Mouse (Mus musculus): ENCODE results near the gene Ppp4r2. TPM values are rescaled to one million over a fixed set of nuclear protein-coding genes. Genes with fewer than 3 reads are reported as not detected.

Ppp4r2 gene
- total and polyA plus RNA-seq, 2 experiments from 2014 or later: 9.5 to 23.9 TPM

DNA sequence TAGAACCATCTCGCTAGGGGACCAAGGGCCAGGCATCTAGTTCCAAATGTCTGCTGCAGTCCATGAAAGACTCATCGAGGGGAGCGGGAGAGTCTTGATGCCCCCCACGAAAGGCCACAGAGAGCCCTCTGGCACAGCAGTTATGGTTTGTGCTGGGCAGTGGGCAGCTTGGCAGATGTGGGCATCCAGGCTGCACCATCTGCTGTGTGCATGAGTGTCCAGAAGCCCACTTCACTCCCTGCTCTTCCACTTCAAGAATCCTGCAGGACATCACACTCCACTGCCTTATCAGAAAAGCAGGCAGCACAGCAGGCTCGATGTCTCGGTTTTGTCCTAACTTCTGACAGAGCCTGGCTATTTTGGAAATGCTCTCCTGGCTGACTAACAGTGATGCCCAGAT lies 55.9 kb downstream of the Ppp4r2 start:
- Histone ChIP-seq H3K9me3 (ENCODE audit: low read length) (no peaks in the 10 kb centered on the region), H3K27ac (no peak overlapping the region), H3K9ac (replicated peaks; ENCODE audit: low read length) (no peak overlapping the region), H3K4me3 (ENCODE audit: low read length) (no peak overlapping the region), H3K4me1 (ENCODE audit: insufficient read depth, low read length) (no peaks in the 10 kb centered on the region; the same call in 1 of the 2 replicates), H3K36me3 (ENCODE audit: insufficient read depth, low read length) (no peaks in the 10 kb centered on the region), H3K4me2 (ENCODE audit: low read depth, low read length) (no peak overlapping the region), H3K27me3 (ENCODE audit: insufficient read depth, low read length) (no peaks in the 10 kb centered on the region)
- no peak for DNase-seq (ENCODE audit: low spot score)
- WGBS: 60% methylated on average over 6 of the region's 6 CpGs
- no peak for ATAC-seq
- no peak for TF ChIP-seq CTCF (IDR thresholded peaks at IDR 0.05; ENCODE audit: low read depth)

DNA sequence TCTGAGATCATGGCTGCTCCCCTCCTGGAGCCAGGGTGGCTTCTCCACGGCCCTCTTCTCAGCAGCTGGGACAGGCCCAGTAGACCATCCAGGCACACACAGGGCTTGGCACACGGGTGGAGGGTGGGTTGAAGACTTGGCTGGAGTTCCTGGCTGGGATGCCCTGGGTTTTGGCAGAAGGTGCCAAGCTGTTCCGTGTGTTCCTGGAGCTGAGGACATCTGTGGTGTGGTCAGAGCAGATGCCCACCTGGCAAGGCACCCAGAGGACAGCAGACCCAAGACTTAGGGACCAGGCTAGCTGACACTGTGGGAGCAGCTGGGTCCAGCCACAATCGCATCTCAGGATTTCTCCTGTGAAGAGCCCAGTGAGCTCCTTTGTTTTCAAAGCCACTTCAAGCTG lies 59.1 kb downstream of the Ppp4r2 start:
- Histone ChIP-seq H3K36me3 (ENCODE audit: insufficient read depth, low read length) (no peaks in the 10 kb centered on the region), H3K9me3 (ENCODE audit: low read length) (no peaks in the 10 kb centered on the region), H3K9ac (replicated peaks; ENCODE audit: low read length) (no peak overlapping the region), H3K27me3 (ENCODE audit: insufficient read depth, low read length) (no peaks in the 10 kb centered on the region), H3K4me3 (ENCODE audit: low read length) (no peak overlapping the region), H3K4me1 (ENCODE audit: insufficient read depth, low read length) (no peaks in the 10 kb centered on the region; the same call in 1 of the 2 replicates), H3K4me2 (ENCODE audit: low read depth, low read length) (no peak overlapping the region), H3K27ac (no peak overlapping the region)
- DNase-seq (ENCODE audit: low spot score): peak; percentile 81
- WGBS: 40% methylated on average over 4 of the region's 4 CpGs
- no peak for TF ChIP-seq CTCF (IDR thresholded peaks at IDR 0.05; ENCODE audit: low read depth)
- peak; percentile 93 for ATAC-seq

DNA sequence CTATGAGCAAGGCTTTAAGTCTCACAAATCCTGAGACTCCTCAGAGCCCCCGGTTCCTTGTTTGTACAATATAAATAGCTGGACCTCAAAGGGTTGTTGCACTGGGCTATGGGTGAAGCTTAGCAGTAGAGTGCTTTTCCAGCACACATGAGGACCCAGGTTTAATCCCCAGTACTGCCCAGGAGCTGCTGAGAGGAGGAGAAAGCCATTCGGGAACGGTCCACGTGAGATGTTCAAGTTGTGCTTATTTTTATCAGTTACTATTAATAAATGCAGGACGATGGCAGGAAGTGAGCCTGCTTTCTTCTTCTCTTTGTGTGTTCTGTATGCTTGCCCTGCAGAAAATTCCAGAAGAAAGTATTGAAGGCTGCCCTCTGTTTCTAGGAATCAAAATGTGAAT lies 59.7 kb downstream of the Ppp4r2 start:
- H3K27me3 ChIP-seq (ENCODE audit: insufficient read depth, low read length): no peaks in the 10 kb centered on the region
- no peak overlapping the region for H3K4me3 ChIP-seq (ENCODE audit: low read length)
- no peak overlapping the region for H3K27ac ChIP-seq
- 72% methylated on average over 5 of the region's 5 CpGs for WGBS
- H3K4me2 ChIP-seq (ENCODE audit: low read depth, low read length): no peak overlapping the region
- no peaks in the 10 kb centered on the region for H3K36me3 ChIP-seq (ENCODE audit: insufficient read depth, low read length)
- no peaks in the 10 kb centered on the region; the same call in 1 of the 2 replicates for H3K4me1 ChIP-seq (ENCODE audit: insufficient read depth, low read length)
- TF ChIP-seq CTCF (IDR thresholded peaks at IDR 0.05; ENCODE audit: low read depth): no peak
- DNase-seq (ENCODE audit: low spot score) (no peak), ATAC-seq (no peak)
- no peak overlapping the region for H3K9ac ChIP-seq (replicated peaks; ENCODE audit: low read length)
- H3K9me3 ChIP-seq (ENCODE audit: low read length): no peaks in the 10 kb centered on the region

DNA sequence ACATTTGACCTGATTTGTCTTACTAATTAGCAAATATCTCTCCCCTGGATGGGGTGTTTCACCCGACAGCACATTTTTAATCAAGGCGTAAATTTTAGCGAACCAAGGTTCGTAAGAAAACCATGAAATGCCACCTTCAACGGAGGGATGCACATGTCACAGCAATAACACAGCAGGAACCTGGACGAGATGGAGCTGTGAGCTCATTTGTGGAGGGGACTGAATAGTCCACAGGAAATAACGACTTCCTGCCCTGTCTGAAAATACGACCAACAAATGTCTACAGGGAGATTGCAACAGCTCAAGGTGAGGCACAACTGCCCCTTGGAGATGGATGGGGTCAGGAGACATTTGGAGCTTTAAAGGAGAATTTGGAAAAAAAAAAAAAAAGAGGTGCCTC lies 61.8 kb downstream of the Ppp4r2 start:
- H3K9me3 ChIP-seq (ENCODE audit: low read length): no peaks in the 10 kb centered on the region
- WGBS: 48% methylated on average over 8 of the region's 8 CpGs
- no peak overlapping the region for H3K27ac ChIP-seq
- ATAC-seq: no peak
- DNase-seq (ENCODE audit: low spot score): no peak
- H3K9ac ChIP-seq (replicated peaks; ENCODE audit: low read length): no peak overlapping the region
- no peaks in the 10 kb centered on the region for H3K36me3 ChIP-seq (ENCODE audit: insufficient read depth, low read length)
- no peak for TF ChIP-seq CTCF (IDR thresholded peaks at IDR 0.05; ENCODE audit: low read depth)
- no peaks in the 10 kb centered on the region for H3K27me3 ChIP-seq (ENCODE audit: insufficient read depth, low read length)
- no peak overlapping the region for H3K4me3 ChIP-seq (ENCODE audit: low read length)
- H3K4me1 ChIP-seq (ENCODE audit: insufficient read depth, low read length): no peaks in the 10 kb centered on the region; the same call in 1 of the 2 replicates
- no peak overlapping the region for H3K4me2 ChIP-seq (ENCODE audit: low read depth, low read length)

DNA sequence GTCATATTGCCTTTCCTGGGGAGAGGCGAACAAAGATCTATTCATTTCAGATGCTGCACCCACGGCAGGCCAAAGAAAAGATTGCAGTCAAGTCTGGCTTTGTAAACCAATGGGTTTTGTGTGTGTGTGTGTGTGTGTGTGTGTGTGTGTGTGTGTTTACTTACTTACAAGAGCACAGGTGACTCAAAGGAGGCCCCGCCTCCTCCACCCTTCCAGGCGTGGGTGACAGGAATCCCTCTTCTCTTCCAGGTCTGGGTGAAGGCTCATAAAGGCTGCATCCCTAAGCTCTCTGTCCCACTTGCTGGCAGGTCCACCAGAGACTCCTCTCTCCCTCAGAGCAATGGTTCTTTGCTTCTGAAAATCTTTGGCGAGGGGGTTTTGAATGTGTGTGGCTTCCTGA lies 63.5 kb downstream of the Ppp4r2 start:
- H3K27me3 ChIP-seq (ENCODE audit: insufficient read depth, low read length): no peaks in the 10 kb centered on the region
- no peak for ATAC-seq
- DNase-seq (ENCODE audit: low spot score): no peak
- no peaks in the 10 kb centered on the region for H3K36me3 ChIP-seq (ENCODE audit: insufficient read depth, low read length)
- no peaks in the 10 kb centered on the region for H3K9me3 ChIP-seq (ENCODE audit: low read length)
- 77% methylated on average over 5 of the region's 5 CpGs for WGBS
- H3K4me1 ChIP-seq (ENCODE audit: insufficient read depth, low read length): no peaks in the 10 kb centered on the region; the same call in 1 of the 2 replicates
- H3K4me3 ChIP-seq (ENCODE audit: low read length): no peak overlapping the region
- H3K4me2 ChIP-seq (ENCODE audit: low read depth, low read length): no peak overlapping the region
- H3K27ac ChIP-seq: no peak overlapping the region
- no peak overlapping the region for H3K9ac ChIP-seq (replicated peaks; ENCODE audit: low read length)
- no peak for TF ChIP-seq CTCF (IDR thresholded peaks at IDR 0.05; ENCODE audit: low read depth)

DNA sequence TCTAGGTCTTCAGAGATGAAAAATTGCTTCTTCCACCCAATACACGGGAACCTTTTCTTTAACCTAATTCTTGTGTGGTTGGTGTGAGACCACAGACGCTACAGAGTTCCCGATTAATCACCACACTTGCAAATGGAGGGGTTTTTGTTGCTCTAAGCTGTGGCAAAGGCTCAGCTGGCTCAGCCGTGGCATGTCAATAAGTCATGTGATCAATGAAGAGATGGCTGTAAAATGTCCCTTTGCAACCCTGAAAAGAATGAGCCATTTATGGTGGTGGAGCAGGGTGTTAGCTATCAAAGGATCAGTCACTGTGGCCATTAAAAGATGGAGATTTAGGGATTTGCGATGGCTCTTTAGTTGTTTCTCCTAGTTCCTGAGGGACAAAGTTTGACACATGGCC lies 71.0 kb downstream of the Ppp4r2 start:
- DNase-seq (ENCODE audit: low spot score) (no peak), ATAC-seq (no peak)
- TF ChIP-seq CTCF (IDR thresholded peaks at IDR 0.05; ENCODE audit: low read depth): no peak
- no peaks in the 10 kb centered on the region for H3K4me1 ChIP-seq (ENCODE audit: insufficient read depth, low read length)
- no peaks in the 10 kb centered on the region for H3K9me3 ChIP-seq (ENCODE audit: low read length)
- H3K36me3 ChIP-seq (ENCODE audit: insufficient read depth, low read length): no peaks in the 10 kb centered on the region
- no peaks in the 10 kb centered on the region for H3K27me3 ChIP-seq (ENCODE audit: insufficient read depth, low read length)
- H3K4me3 ChIP-seq (ENCODE audit: low read length): no peak overlapping the region
- WGBS: 59% methylated on average over 5 of the region's 5 CpGs
- no peak overlapping the region for H3K4me2 ChIP-seq (ENCODE audit: low read depth, low read length)
- H3K9ac ChIP-seq (replicated peaks; ENCODE audit: low read length): no peak overlapping the region
- no peak overlapping the region for H3K27ac ChIP-seq

DNA sequence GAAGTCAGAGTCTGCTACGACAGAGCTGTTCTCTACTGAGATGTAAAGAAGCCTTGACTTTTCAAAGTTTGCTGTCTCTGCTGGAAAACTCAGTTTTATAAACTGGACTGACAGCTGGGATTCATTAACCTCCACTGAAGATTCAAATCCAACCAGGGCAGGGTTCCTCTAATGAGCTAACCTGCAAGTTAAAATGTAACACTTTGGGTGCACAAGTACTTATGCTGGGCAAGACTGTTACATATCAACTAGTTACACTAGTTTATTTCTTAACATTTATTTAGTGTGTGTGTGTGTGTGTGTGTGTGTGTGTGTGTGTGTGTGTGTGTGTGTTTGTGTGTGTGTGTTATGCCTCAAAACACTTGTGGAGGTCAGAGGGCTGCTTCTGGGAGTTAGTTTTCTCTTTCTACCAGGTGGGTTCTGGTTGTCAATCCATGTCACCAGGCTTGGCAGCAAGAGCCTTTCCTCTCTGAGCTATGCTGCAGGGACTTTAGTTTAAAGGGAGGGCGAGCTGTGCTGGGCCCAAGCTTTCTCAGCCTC lies 76.8 kb downstream of the Ppp4r2 start:
- Histone ChIP-seq H3K4me3 (ENCODE audit: low read length) (no peak overlapping the region), H3K36me3 (ENCODE audit: insufficient read depth, low read length) (no peaks in the 10 kb centered on the region), H3K9me3 (ENCODE audit: low read length) (no peaks in the 10 kb centered on the region), H3K27me3 (ENCODE audit: insufficient read depth, low read length) (no peaks in the 10 kb centered on the region), H3K4me1 (ENCODE audit: insufficient read depth, low read length) (no peaks in the 10 kb centered on the region), H3K4me2 (ENCODE audit: low read depth, low read length) (no peak overlapping the region), H3K9ac (replicated peaks; ENCODE audit: low read length) (no peak overlapping the region), H3K27ac (no peak overlapping the region)
- 82% methylated on average over 2 of the region's 2 CpGs for WGBS
- ATAC-seq (no peak), DNase-seq (ENCODE audit: low spot score) (no peak)
- TF ChIP-seq CTCF (IDR thresholded peaks at IDR 0.05; ENCODE audit: low read depth): no peak

Other genes starting within 250 kb of the Ppp4r2 start
- gene Shq1, start 162.5 kb upstream of the Ppp4r2 start, total RNA-seq (2014; rRNA removed): 4.1 and 8.1 TPM in 2 replicates
- 4.3 and 5.1 TPM in 2 replicates for gene Shq1, start 162.5 kb upstream of the Ppp4r2 start, polyA plus RNA-seq (2015; fragmentation: Nextera tagmentation; extraction: Ambion mirVana)
- gene Gxylt2, start 128.9 kb upstream of the Ppp4r2 start, total RNA-seq (2014; rRNA removed): 1.9 and 2.5 TPM in 2 replicates
- 2.4 and 2.7 TPM in 2 replicates for gene Gxylt2, start 128.9 kb upstream of the Ppp4r2 start, polyA plus RNA-seq (2015; fragmentation: Nextera tagmentation; extraction: Ambion mirVana)

Data from hindbrain, postnatal 0 days (tissue).